Mouse (Mus musculus): ENCODE measurements at regions not wholly inside any gene's neighbourhood (a gene's known extent, or its start where the extent isn't known, plus 50 kb on each side); places are given as distances from the start of the nearest gene placed in this dataset.
A peak's percentile ranks its signal among the peaks of the same experiment; 100 is the strongest.
"Not testable (repeated sequence)": the region's sequence is repeated elsewhere in the genome, so short reads cannot be mapped to it uniquely, and the experiment has no call there.

GRCm38 (mm10) chr6:68370010-68370409 lies 834.4 kb upstream of the Tacstd2 start:
- in situ Hi-C loops (cut with MboI; ENCODE audit: low sequenced_read_pairs in 2 of 2, unreplicated experiment in 2 of 2): no loop called here
- H3K9ac ChIP-seq (ENCODE audit: insufficient read depth, low read depth, low read length, poor library complexity, severe bottlenecking): no peak overlapping the region
- no peaks in the 10 kb centered on the region for H3K4me1 ChIP-seq (ENCODE audit: control insufficient read depth in 2 of 2, insufficient read depth in 2 of 2, low read length in 2 of 2, poor library complexity in 1 of 2)
- H3K36me3 ChIP-seq (ENCODE audit: control insufficient read depth, insufficient read depth, low read length, poor library complexity, severe bottlenecking): no peaks in the 10 kb centered on the region
- H3K4me3 ChIP-seq (ENCODE audit: insufficient read depth in 1 of 2, low read depth in 1 of 2, low read length in 2 of 2, poor library complexity in 1 of 2, severe bottlenecking in 1 of 2): no peak overlapping the region
- TF ChIP-seq ZNF384 (IDR thresholded peaks at IDR 0.05; ENCODE audit: low read depth, low read length): peak; percentile 32; the same call in 1 of the 2 replicates
- no peak for TF ChIP-seq CHD2 (IDR thresholded peaks at IDR 0.05; ENCODE audit: low read depth, low read length)
- no peak for DNase-seq (ENCODE audit: low read depth, low spot score)
- no peaks in the 10 kb centered on the region for H3K9me3 ChIP-seq (ENCODE audit: control insufficient read depth, insufficient read depth, low read depth, low read length)
- no peak overlapping the region for H3K27ac ChIP-seq (ENCODE audit: insufficient read depth, low read depth, low read length, poor library complexity, severe bottlenecking)

DNA sequence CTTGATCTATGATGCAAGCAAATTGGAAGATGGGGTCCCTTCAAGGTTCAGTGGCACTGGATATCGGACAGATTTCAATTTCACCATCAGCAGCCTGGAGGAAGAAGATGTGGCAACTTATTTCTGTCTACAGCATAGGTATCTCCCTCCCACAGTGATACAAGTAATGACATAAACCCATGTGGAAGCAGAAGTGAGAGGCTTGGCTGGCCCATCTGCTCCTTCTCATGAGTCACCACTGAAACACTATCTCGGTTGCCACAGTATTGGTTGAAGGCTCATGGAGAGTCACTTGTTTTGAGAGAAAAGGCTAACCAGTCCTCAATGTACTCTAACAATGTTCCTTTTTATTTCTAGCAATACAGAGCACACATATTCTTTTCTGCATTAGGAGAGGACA lies 804.2 kb upstream of the Tacstd2 start:
- DNase-seq (ENCODE audit: low read depth, low spot score): no peak
- H3K27ac ChIP-seq (ENCODE audit: insufficient read depth, low read depth, low read length, poor library complexity, severe bottlenecking): no peak overlapping the region
- no peaks in the 10 kb centered on the region for H3K4me1 ChIP-seq (ENCODE audit: control insufficient read depth in 2 of 2, insufficient read depth in 2 of 2, low read length in 2 of 2, poor library complexity in 1 of 2)
- in situ Hi-C loops (cut with MboI; ENCODE audit: low sequenced_read_pairs in 2 of 2, unreplicated experiment in 2 of 2): no loop called here
- H3K9me3 ChIP-seq (ENCODE audit: control insufficient read depth, insufficient read depth, low read depth, low read length): no peaks in the 10 kb centered on the region
- no peaks in the 10 kb centered on the region for H3K36me3 ChIP-seq (ENCODE audit: control insufficient read depth, insufficient read depth, low read length, poor library complexity, severe bottlenecking)
- no peak overlapping the region for H3K9ac ChIP-seq (ENCODE audit: insufficient read depth, low read depth, low read length, poor library complexity, severe bottlenecking)
- H3K4me3 ChIP-seq (ENCODE audit: insufficient read depth in 1 of 2, low read depth in 1 of 2, low read length in 2 of 2, poor library complexity in 1 of 2, severe bottlenecking in 1 of 2): no peak overlapping the region
- TF ChIP-seq ZNF384 (IDR thresholded peaks at IDR 0.05; ENCODE audit: low read depth, low read length) (no peak), ZC3H11A (IDR thresholded peaks at IDR 0.05; ENCODE audit: borderline replicate concordance, low read depth, low read length) (no peak), CHD2 (IDR thresholded peaks at IDR 0.05; ENCODE audit: low read depth, low read length) (no peak), MAFK (IDR thresholded peaks at IDR 0.05; ENCODE audit: insufficient read depth, low read depth, low read length) (no peak), HCFC1 (IDR thresholded peaks at IDR 0.05; ENCODE audit: borderline replicate concordance, insufficient read depth, low read length) (no peak)

GRCm38 (mm10) chr6:68339205-68339604 lies 803.6 kb upstream of the Tacstd2 start:
- H3K9me3 ChIP-seq (ENCODE audit: control insufficient read depth, insufficient read depth, low read depth, low read length); H3K36me3 ChIP-seq (ENCODE audit: control insufficient read depth, insufficient read depth, low read length, poor library complexity, severe bottlenecking); in situ Hi-C loops (cut with MboI; ENCODE audit: low sequenced_read_pairs in 2 of 2, unreplicated experiment in 2 of 2); H3K27ac ChIP-seq (ENCODE audit: insufficient read depth, low read depth, low read length, poor library complexity, severe bottlenecking); DNase-seq (ENCODE audit: low read depth, low spot score); H3K4me1 ChIP-seq (ENCODE audit: control insufficient read depth in 2 of 2, insufficient read depth in 2 of 2, low read length in 2 of 2, poor library complexity in 1 of 2); H3K9ac ChIP-seq (ENCODE audit: insufficient read depth, low read depth, low read length, poor library complexity, severe bottlenecking); H3K4me3 ChIP-seq (ENCODE audit: insufficient read depth in 1 of 2, low read depth in 1 of 2, low read length in 2 of 2, poor library complexity in 1 of 2, severe bottlenecking in 1 of 2): not testable (repeated sequence)

DNA sequence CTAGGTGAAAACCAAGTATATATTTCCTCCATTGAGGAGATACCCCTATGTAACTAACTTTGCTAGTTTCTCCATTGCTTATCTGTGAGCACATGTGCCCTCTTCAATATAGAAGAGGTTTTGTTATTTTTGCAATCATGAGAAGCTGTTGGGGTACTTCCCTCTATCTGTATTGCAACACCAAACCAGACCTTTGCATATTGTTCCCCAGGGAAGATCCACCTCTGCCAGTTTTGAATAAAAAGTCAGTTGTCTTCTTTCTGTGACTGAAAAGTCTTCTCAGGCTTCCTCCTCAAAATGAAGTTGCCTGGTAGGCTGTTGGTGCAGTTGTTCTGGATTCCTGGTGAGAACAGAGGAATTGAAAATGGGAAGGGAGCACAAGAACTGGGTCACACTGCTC lies 775.8 kb upstream of the Tacstd2 start:
- no peak for TF ChIP-seq HCFC1 (IDR thresholded peaks at IDR 0.05; ENCODE audit: borderline replicate concordance, insufficient read depth, low read length)
- TF ChIP-seq CHD2 (IDR thresholded peaks at IDR 0.05; ENCODE audit: low read depth, low read length): no peak
- no peak for TF ChIP-seq MAFK (IDR thresholded peaks at IDR 0.05; ENCODE audit: insufficient read depth, low read depth, low read length)
- no peak for TF ChIP-seq ZC3H11A (IDR thresholded peaks at IDR 0.05; ENCODE audit: borderline replicate concordance, low read depth, low read length)
- TF ChIP-seq ZNF384 (IDR thresholded peaks at IDR 0.05; ENCODE audit: low read depth, low read length): no peak
- no peak for DNase-seq (ENCODE audit: low read depth, low spot score)
- H3K9ac ChIP-seq (ENCODE audit: insufficient read depth, low read depth, low read length, poor library complexity, severe bottlenecking): no peak overlapping the region
- no peaks in the 10 kb centered on the region for H3K36me3 ChIP-seq (ENCODE audit: control insufficient read depth, insufficient read depth, low read length, poor library complexity, severe bottlenecking)
- H3K9me3 ChIP-seq (ENCODE audit: control insufficient read depth, insufficient read depth, low read depth, low read length): no peaks in the 10 kb centered on the region
- no peak overlapping the region for H3K27ac ChIP-seq (ENCODE audit: insufficient read depth, low read depth, low read length, poor library complexity, severe bottlenecking)
- in situ Hi-C loops (cut with MboI; ENCODE audit: low sequenced_read_pairs in 2 of 2, unreplicated experiment in 2 of 2): no loop called here
- no peaks in the 10 kb centered on the region for H3K4me1 ChIP-seq (ENCODE audit: control insufficient read depth in 2 of 2, insufficient read depth in 2 of 2, low read length in 2 of 2, poor library complexity in 1 of 2)
- no peak overlapping the region for H3K4me3 ChIP-seq (ENCODE audit: insufficient read depth in 1 of 2, low read depth in 1 of 2, low read length in 2 of 2, poor library complexity in 1 of 2, severe bottlenecking in 1 of 2)

DNA sequence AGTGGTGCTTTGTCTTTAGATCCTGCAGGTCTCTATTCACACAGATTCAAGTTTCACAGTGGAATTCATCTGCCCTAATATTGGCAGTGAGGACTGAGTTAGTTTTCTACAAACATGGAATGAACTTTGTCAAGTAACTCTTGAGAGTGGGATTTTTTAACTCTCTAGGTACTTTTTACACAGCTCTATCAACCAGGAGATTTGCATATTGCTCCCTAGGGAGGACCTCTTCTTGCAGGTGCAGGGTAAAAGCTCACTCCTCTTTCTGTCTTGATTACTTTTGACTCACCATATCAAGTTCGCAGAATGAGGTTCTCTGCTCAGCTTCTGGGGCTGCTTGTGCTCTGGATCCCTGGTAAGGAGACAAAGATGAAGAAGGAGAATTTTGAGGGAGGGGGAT lies 766.5 kb upstream of the Tacstd2 start:
- TF ChIP-seq HCFC1 (IDR thresholded peaks at IDR 0.05; ENCODE audit: borderline replicate concordance, insufficient read depth, low read length): no peak
- no peak for TF ChIP-seq CHD2 (IDR thresholded peaks at IDR 0.05; ENCODE audit: low read depth, low read length)
- no peak for TF ChIP-seq MAFK (IDR thresholded peaks at IDR 0.05; ENCODE audit: insufficient read depth, low read depth, low read length)
- no peak for TF ChIP-seq ZC3H11A (IDR thresholded peaks at IDR 0.05; ENCODE audit: borderline replicate concordance, low read depth, low read length)
- TF ChIP-seq ZNF384 (IDR thresholded peaks at IDR 0.05; ENCODE audit: low read depth, low read length): no peak
- H3K36me3 ChIP-seq (ENCODE audit: control insufficient read depth, insufficient read depth, low read length, poor library complexity, severe bottlenecking): no peaks in the 10 kb centered on the region
- H3K9ac ChIP-seq (ENCODE audit: insufficient read depth, low read depth, low read length, poor library complexity, severe bottlenecking): no peak overlapping the region
- no peak for DNase-seq (ENCODE audit: low read depth, low spot score)
- no peak overlapping the region for H3K4me3 ChIP-seq (ENCODE audit: insufficient read depth in 1 of 2, low read depth in 1 of 2, low read length in 2 of 2, poor library complexity in 1 of 2, severe bottlenecking in 1 of 2)
- H3K27ac ChIP-seq (ENCODE audit: insufficient read depth, low read depth, low read length, poor library complexity, severe bottlenecking): no peak overlapping the region
- in situ Hi-C loops (cut with MboI; ENCODE audit: low sequenced_read_pairs in 2 of 2, unreplicated experiment in 2 of 2): no loop called here
- H3K9me3 ChIP-seq (ENCODE audit: control insufficient read depth, insufficient read depth, low read depth, low read length): no peaks in the 10 kb centered on the region
- no peaks in the 10 kb centered on the region for H3K4me1 ChIP-seq (ENCODE audit: control insufficient read depth in 2 of 2, insufficient read depth in 2 of 2, low read length in 2 of 2, poor library complexity in 1 of 2)

Measured in ES-E14 (cell line).